Mouse (Mus musculus) forebrain, postnatal 0 days (tissue): ENCODE results near the gene Olfr1218. TPM values are rescaled to one million over a fixed set of nuclear protein-coding genes. Genes with fewer than 3 reads are reported as not detected.

Experiments used
- ATAC-seq: fragments of 200-750 bp; cut with Nextera tagmentation; 2 replicates; pipeline ENCODE4 v1.8.0; 2017; ENCODE audit warnings: mild to moderate bottlenecking, moderate library complexity
- DNase-seq: peaks from one replicate; pipeline ENCODE4 v3.0.0-alpha.2; 2015
- H3K27ac ChIP-seq: fragments of 300-500 bp; sonication (generic); 2 replicates; pipeline ENCODE4 v1.5.1; 2014; ENCODE audit warnings: low read depth, mild to moderate bottlenecking, antibody characterized with exemption, low read length, moderate library complexity, mixed read lengths
- H3K27me3 ChIP-seq: fragments of 300-500 bp; sonication (generic); 2 replicates; pipeline ENCODE4 v1.6.1; 2014; ENCODE audit warnings: mild to moderate bottlenecking, low read length, mixed read lengths; ENCODE audit not compliant: insufficient read depth
- H3K36me3 ChIP-seq: fragments of 300-500 bp; sonication (generic); 2 replicates; pipeline ENCODE4 v1.6.1; 2014; ENCODE audit warnings: mild to moderate bottlenecking, moderate library complexity; ENCODE audit not compliant: insufficient read depth
- H3K4me1 ChIP-seq: fragments of 300-500 bp; sonication (generic); 2 replicates; pipeline ENCODE4 v1.6.1; 2014; ENCODE audit warnings: antibody characterized with exemption; ENCODE audit not compliant: insufficient read depth
- H3K4me2 ChIP-seq: fragments of 300-500 bp; sonication (generic); 2 replicates; pipeline ENCODE4 v1.6.1; 2014; ENCODE audit warnings: low read depth, mild to moderate bottlenecking, moderate library complexity
- H3K4me3 ChIP-seq: fragments of 300-500 bp; sonication (generic); 2 replicates; pipeline ENCODE4 v1.5.1; 2014; ENCODE audit warnings: low read depth, low read length, mixed read lengths
- H3K9ac ChIP-seq: fragments of 300-500 bp; sonication (generic); 2 replicates; pipeline ENCODE4 v1.6.1; 2014; ENCODE audit warnings: mild to moderate bottlenecking
- H3K9me3 ChIP-seq: fragments of 300-500 bp; sonication (generic); 2 replicates; pipeline ENCODE4 v1.6.1; 2016; ENCODE audit warnings: low read length
- CTCF ChIP-seq: sonication (generic); IDR thresholded peaks from 2 replicates; pipeline ENCODE4 v1.5.1; 2016; ENCODE audit warnings: antibody characterized with exemption, control low read depth, low read depth
- WGBS: fragments of 180-500 bp; shearing (Covaris S2); extraction: QIAGEN DNeasy Blood & Tissue Kit; methylation state at CpG from one replicate; pipeline ENCODE4 v1.1.7; 2014; 5-methylcytosine and 5-hydroxymethylcytosine counted together
- polyA plus RNA-seq: library from polyadenylated mRNA; unstranded; fragments of >200 nt; fragmentation: Nextera tagmentation; extraction: Ambion mirVana; gene quantifications from 2 replicates; pipeline ENCODE4 v1.2.1, GENCODE M21; 2015
- total RNA-seq: library from RNA; depleted of rRNA; stranded (reverse); fragments of >200 nt; gene quantifications from 2 replicates; pipeline ENCODE4 v1.2.3, GENCODE M21; 2014; rRNA removed

Gene Olfr1218
- total and polyA plus RNA-seq, 2 experiments from 2014 or later, result not detected

- Histone ChIP-seq H3K9me3 (no peaks in the 10 kb centered on the region), H3K4me2 (no peak within 1 kb of the TSS), H3K27ac (no peak within 1 kb of the TSS), H3K9ac (no peak within 1 kb of the TSS), H3K36me3 (no peaks in the 10 kb centered on the region), H3K27me3 (no peaks in the 10 kb centered on the region), H3K4me1 (no peaks in the 10 kb centered on the region), H3K4me3 (no peak within 1 kb of the TSS)
- ATAC-seq (no peak), DNase-seq (no peak)
- TF ChIP-seq CTCF, result no peak
- WGBS, result 79% methylated on average over 1 of the region's 1 CpGs
These were observed 42.7 kb downstream of the Olfr1218 start, which contains the start of gene Olfr1216 for GRCm38 (mm10) chr2:89018240-89018639. Gene Olfr1216, minus strand, starts transcription at chr2:89018340.

DNA sequence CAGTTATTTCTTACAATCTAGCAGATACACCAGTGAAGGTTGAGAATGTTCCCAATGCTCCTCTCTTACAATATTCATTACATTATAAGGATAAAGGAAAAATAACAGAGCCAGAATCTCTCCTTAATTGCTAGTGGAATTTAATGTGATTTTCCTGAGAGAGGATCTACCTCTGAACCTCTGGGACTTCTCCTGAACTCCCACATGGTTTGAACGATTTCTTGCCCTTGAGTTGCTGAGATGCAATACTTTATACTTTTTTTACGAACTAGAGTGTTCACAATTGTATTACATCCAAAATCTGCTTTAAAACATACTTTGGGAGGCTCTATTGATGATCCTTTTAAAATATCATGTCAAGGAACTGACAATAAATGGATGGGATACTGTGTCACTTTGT lies 54.1 kb downstream of the Olfr1218 start, which contains the start of gene Olfr1215:
TSS of gene Olfr1215 (minus strand) at position 101 of the 400 bp plus-strand sequence.
- Histone ChIP-seq H3K4me2 (no peak within 1 kb of the TSS), H3K4me3 (no peak within 1 kb of the TSS), H3K9ac (no peak within 1 kb of the TSS), H3K4me1 (no peaks in the 10 kb centered on the region), H3K36me3 (no peaks in the 10 kb centered on the region), H3K27me3 (no peaks in the 10 kb centered on the region), H3K27ac (no peak within 1 kb of the TSS), H3K9me3 (no peaks in the 10 kb centered on the region)
- no peak for ATAC-seq
- no peak for DNase-seq
- 65% methylated on average over 2 of the region's 2 CpGs for WGBS
- no peak for TF ChIP-seq CTCF

Other genes starting within 250 kb of the Olfr1218 start
- gene Olfr1202, start 246.7 kb downstream of the Olfr1218 start, total RNA-seq, result not detected in 2 replicates
- not detected in 2 replicates for gene Olfr1202, start 246.7 kb downstream of the Olfr1218 start, polyA plus RNA-seq
- gene Olfr1205, start 231.4 kb downstream of the Olfr1218 start, total RNA-seq, result not detected in 2 replicates
- not detected in 2 replicates for gene Olfr1205, start 231.4 kb downstream of the Olfr1218 start, polyA plus RNA-seq
- gene Olfr1204, start 211.9 kb downstream of the Olfr1218 start, total RNA-seq, result not detected in 2 replicates
- gene Olfr1204, start 211.9 kb downstream of the Olfr1218 start, polyA plus RNA-seq, result not detected in 2 replicates
- gene Olfr1206, start 198.0 kb downstream of the Olfr1218 start, total RNA-seq, result not detected in 2 replicates
- not detected in 2 replicates for gene Olfr1206, start 198.0 kb downstream of the Olfr1218 start, polyA plus RNA-seq
- gene Olfr1208, start 158.9 kb downstream of the Olfr1218 start, total RNA-seq, result not detected in 2 replicates
- gene Olfr1208, start 158.9 kb downstream of the Olfr1218 start, polyA plus RNA-seq, result not detected in 2 replicates
- gene Olfr1209, start 146.0 kb downstream of the Olfr1218 start, total RNA-seq, result not detected in 2 replicates
- not detected in 2 replicates for gene Olfr1209, start 146.0 kb downstream of the Olfr1218 start, polyA plus RNA-seq
- gene Olfr1211, start 123.1 kb downstream of the Olfr1218 start, total RNA-seq, result not detected in 2 replicates
- not detected in 2 replicates for gene Olfr1211, start 123.1 kb downstream of the Olfr1218 start, polyA plus RNA-seq
- not detected in 2 replicates for gene Olfr1212, start 107.2 kb downstream of the Olfr1218 start, total RNA-seq
- not detected in 2 replicates for gene Olfr1212, start 107.2 kb downstream of the Olfr1218 start, polyA plus RNA-seq
- not detected in 2 replicates for gene Gm13762, start 80.9 kb downstream of the Olfr1218 start, total RNA-seq
- not detected in 2 replicates for gene Gm13762, start 80.9 kb downstream of the Olfr1218 start, polyA plus RNA-seq
- gene Olfr1214, start 68.5 kb downstream of the Olfr1218 start, total RNA-seq, result not detected in 2 replicates
- not detected in 2 replicates for gene Olfr1214, start 68.5 kb downstream of the Olfr1218 start, polyA plus RNA-seq
- gene Olfr1215, start 54.2 kb downstream of the Olfr1218 start, total RNA-seq, result not detected in 2 replicates
- gene Olfr1215, start 54.2 kb downstream of the Olfr1218 start, polyA plus RNA-seq, result not detected in 2 replicates
- gene Olfr1216, start 42.8 kb downstream of the Olfr1218 start, total RNA-seq, result not detected in 2 replicates
- not detected in 2 replicates for gene Olfr1216, start 42.8 kb downstream of the Olfr1218 start, polyA plus RNA-seq
- gene Olfr1217, start 29.1 kb downstream of the Olfr1218 start, total RNA-seq, result not detected in 2 replicates
- gene Olfr1217, start 29.1 kb downstream of the Olfr1218 start, polyA plus RNA-seq, result not detected in 2 replicates
- not detected in 2 replicates for gene Olfr1219, start 22.3 kb upstream of the Olfr1218 start, total RNA-seq
- gene Olfr1219, start 22.3 kb upstream of the Olfr1218 start, polyA plus RNA-seq, result not detected in 2 replicates
- not detected in 2 replicates for gene Olfr1220, start 45.6 kb upstream of the Olfr1218 start, total RNA-seq
- gene Olfr1220, start 45.6 kb upstream of the Olfr1218 start, polyA plus RNA-seq, result not detected in 2 replicates
- not detected in 2 replicates for gene Olfr1221, start 56.1 kb upstream of the Olfr1218 start, total RNA-seq
- not detected in 2 replicates for gene Olfr1221, start 56.1 kb upstream of the Olfr1218 start, polyA plus RNA-seq
- not detected in 2 replicates for gene Olfr1222, start 71.9 kb upstream of the Olfr1218 start, total RNA-seq
- gene Olfr1222, start 71.9 kb upstream of the Olfr1218 start, polyA plus RNA-seq, result not detected in 2 replicates
- not detected in 2 replicates for gene Olfr1223, start 90.4 kb upstream of the Olfr1218 start, total RNA-seq
- not detected in 2 replicates for gene Olfr1223, start 90.4 kb upstream of the Olfr1218 start, polyA plus RNA-seq
- not detected in 2 replicates for gene Olfr1224-ps1, start 102.9 kb upstream of the Olfr1218 start, total RNA-seq
- not detected in 2 replicates for gene Olfr1224-ps1, start 102.9 kb upstream of the Olfr1218 start, polyA plus RNA-seq
- not detected in 2 replicates for gene Olfr1225, start 113.5 kb upstream of the Olfr1218 start, total RNA-seq
- gene Olfr1225, start 113.5 kb upstream of the Olfr1218 start, polyA plus RNA-seq, result not detected in 2 replicates
- gene Olfr1226, start 138.9 kb upstream of the Olfr1218 start, total RNA-seq, result not detected in 2 replicates
- not detected in 2 replicates for gene Olfr1226, start 138.9 kb upstream of the Olfr1218 start, polyA plus RNA-seq
- not detected in 2 replicates for gene Olfr1228, start 192.9 kb upstream of the Olfr1218 start, total RNA-seq
- gene Olfr1228, start 192.9 kb upstream of the Olfr1218 start, polyA plus RNA-seq, result not detected in 2 replicates
- not detected in 2 replicates for gene Olfr1229, start 226.8 kb upstream of the Olfr1218 start, total RNA-seq
- not detected in 2 replicates for gene Olfr1229, start 226.8 kb upstream of the Olfr1218 start, polyA plus RNA-seq
- not detected in 2 replicates for gene Olfr1230, start 236.1 kb upstream of the Olfr1218 start, total RNA-seq
- gene Olfr1230, start 236.1 kb upstream of the Olfr1218 start, polyA plus RNA-seq, result not detected in 2 replicates
- gene Olfr1231, start 245.9 kb upstream of the Olfr1218 start, total RNA-seq, result not detected in 2 replicates
- gene Olfr1231, start 245.9 kb upstream of the Olfr1218 start, polyA plus RNA-seq, result not detected in 2 replicates